Mouse (Mus musculus) liver, embryonic 15.5 days (tissue): ENCODE measurements around the gene Coq5. TPM values are rescaled to one million over a fixed set of nuclear protein-coding genes. Genes with fewer than 3 reads are reported as not detected.

ENCODE experiments used
- ATAC-seq: fragments of 200-750 bp; cut with Nextera tagmentation; 2 replicates; pipeline ENCODE4 v1.8.0; 2017; ENCODE audit warnings: moderate number of reproducible peaks, mild to moderate bottlenecking, moderate library complexity; ENCODE audit not compliant: insufficient read depth
- H3K27ac ChIP-seq: fragments of 300-500 bp; sonication (generic); replicated peaks from 2 replicates; pipeline ENCODE4 v1.5.1; 2015; ENCODE audit warnings: mild to moderate bottlenecking, inconsistent platforms
- H3K27me3 ChIP-seq: fragments of 300-500 bp; sonication (generic); 2 replicates; pipeline ENCODE4 v1.6.1; 2015; ENCODE audit warnings: mild to moderate bottlenecking, inconsistent platforms
- H3K36me3 ChIP-seq: fragments of 300-500 bp; sonication (generic); replicated peaks from 2 replicates; pipeline ENCODE4 v1.6.1; 2015; ENCODE audit warnings: moderate library complexity, mild to moderate bottlenecking, inconsistent platforms
- H3K4me1 ChIP-seq: fragments of 300-500 bp; sonication (generic); replicated peaks from 2 replicates; pipeline ENCODE4 v1.6.1; 2015; ENCODE audit warnings: inconsistent platforms
- H3K4me2 ChIP-seq: fragments of 300-500 bp; sonication (generic); 2 replicates; pipeline ENCODE4 v1.6.1; 2015; ENCODE audit warnings: moderate library complexity, mild to moderate bottlenecking, inconsistent platforms
- H3K4me3 ChIP-seq: fragments of 300-500 bp; sonication (generic); replicated peaks from 2 replicates; pipeline ENCODE4 v1.5.1; 2015; ENCODE audit warnings: mild to moderate bottlenecking, inconsistent platforms
- H3K9ac ChIP-seq: fragments of 300-500 bp; sonication (generic); 2 replicates; pipeline ENCODE4 v1.6.1; 2015; ENCODE audit warnings: moderate library complexity, mild to moderate bottlenecking, inconsistent platforms
- H3K9me3 ChIP-seq: fragments of 300-500 bp; sonication (generic); replicated peaks from 2 replicates; pipeline ENCODE4 v1.6.1; 2016; ENCODE audit warnings: inconsistent platforms
- WGBS: fragments of 180-500 bp; shearing (Covaris S2); methylation state at CpG from one replicate; pipeline ENCODE4 v1.1.7; 2015; ENCODE audit warnings: mixed read lengths; ENCODE audit not compliant: insufficient replicate concordance; 5-methylcytosine and 5-hydroxymethylcytosine counted together
- polyA plus RNA-seq: library from polyadenylated mRNA; unstranded; fragments of >200 nt; fragmentation: Nextera tagmentation; extraction: Ambion mirVana; gene quantifications from 2 replicates; pipeline ENCODE4 v1.2.1, GENCODE M21; 2015

The Coq5 gene
- polyA plus RNA-seq, 1 experiment from 2014 or later: 27.5 TPM

DNA sequence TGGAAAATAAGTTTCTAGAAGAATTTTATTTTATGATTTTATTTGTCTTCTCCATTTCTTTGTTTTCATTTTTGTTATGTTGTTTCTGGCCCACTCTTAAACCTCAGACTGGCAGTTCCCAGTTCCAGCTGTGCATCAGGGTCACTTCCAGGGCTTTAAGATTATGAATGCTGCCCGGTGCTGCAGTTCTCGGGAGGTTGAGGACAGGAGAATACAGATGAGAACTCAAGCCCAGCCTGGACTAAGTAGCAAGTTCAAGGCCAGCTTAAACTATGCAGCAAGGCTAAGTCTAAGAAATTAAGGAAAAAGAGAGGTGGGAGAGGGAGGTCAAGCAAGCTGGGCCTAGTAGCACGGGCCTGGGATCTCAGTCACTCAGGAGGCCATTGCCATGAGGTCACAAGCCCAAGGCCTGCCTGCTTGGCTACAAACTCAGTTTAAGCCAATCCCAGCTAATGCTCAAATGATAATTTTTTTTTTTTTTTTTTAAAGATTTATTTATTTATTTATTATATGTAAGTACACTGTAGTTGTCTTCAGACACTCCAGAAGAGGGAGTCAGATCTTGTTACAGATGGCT is 11.9 kb upstream of the Coq5 start:
- H3K4me2 ChIP-seq: peak overlapping the region; percentile 80
- H3K27me3 ChIP-seq: no peaks in the 10 kb centered on the region
- peak overlapping the region; percentile 99 for H3K4me3 ChIP-seq
- peaks cover 70% of the 10 kb centered on the region for H3K36me3 ChIP-seq
- H3K9me3 ChIP-seq: no peaks in the 10 kb centered on the region
- peak overlapping the region; percentile 68 for H3K9ac ChIP-seq
- peaks cover 82% of the 10 kb centered on the region for H3K4me1 ChIP-seq
- ATAC-seq: peak; percentile 29; the same call in 1 of the 2 replicates
- 26% methylated on average over 3 of the region's 3 CpGs for WGBS
- H3K27ac ChIP-seq: peak overlapping the region; percentile 100

DNA sequence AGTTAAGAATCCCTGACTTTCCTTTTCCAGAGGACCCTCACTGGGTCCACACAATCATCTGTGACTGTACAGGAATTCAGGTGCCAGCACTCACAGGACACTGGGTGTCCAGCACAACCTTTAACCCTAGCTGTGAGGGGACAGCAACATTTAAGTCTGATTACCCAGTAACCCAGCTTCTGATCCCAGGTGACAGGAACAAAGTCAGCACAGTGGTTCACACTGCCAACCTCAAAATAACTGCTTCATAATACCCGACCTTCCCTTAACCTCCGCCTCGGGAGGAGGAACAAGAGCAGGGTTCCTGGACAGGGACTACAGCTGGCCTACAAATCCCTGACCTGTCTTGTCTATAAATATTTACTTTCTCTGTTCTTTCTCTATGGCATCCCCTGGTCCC is 11.2 kb upstream of the Coq5 start:
- H3K4me3 ChIP-seq: peak overlapping the region; percentile 99
- peak overlapping the region; percentile 80 for H3K4me2 ChIP-seq
- peaks cover 63% of the 10 kb centered on the region for H3K36me3 ChIP-seq
- peak overlapping the region; percentile 100 for H3K27ac ChIP-seq
- H3K27me3 ChIP-seq: no peaks in the 10 kb centered on the region
- no peak for ATAC-seq
- peaks cover 79% of the 10 kb centered on the region for H3K4me1 ChIP-seq
- no peaks in the 10 kb centered on the region for H3K9me3 ChIP-seq
- 30% methylated on average over 3 of the region's 3 CpGs for WGBS
- H3K9ac ChIP-seq: peak overlapping the region; percentile 68; the same call in 1 of the 2 replicates

DNA sequence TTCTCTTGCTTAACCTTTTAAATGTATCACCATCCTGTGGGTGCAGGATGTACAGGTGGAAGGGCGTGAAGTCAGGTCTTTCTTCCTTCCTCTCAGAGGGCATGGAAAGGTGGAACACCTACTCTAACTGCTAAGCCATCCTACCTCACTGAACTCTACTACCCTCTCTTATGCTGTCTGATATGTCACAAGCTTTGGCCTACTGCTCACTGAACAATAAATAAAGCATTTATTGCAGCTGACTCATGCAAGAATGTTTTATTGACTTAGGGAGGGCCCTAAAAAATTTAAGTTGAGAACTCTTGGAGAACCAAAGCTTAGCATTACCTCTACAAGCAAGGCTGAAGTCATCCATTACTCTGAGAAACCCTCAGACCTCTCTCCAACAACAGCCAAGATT is 9.5 kb upstream of the Coq5 start:
- Histone ChIP-seq H3K27me3 (no peaks in the 10 kb centered on the region), H3K4me2 (peak overlapping the region; percentile 80), H3K27ac (peak overlapping the region; percentile 100), H3K9me3 (no peaks in the 10 kb centered on the region), H3K36me3 (peaks cover 49% of the 10 kb centered on the region), H3K4me1 (peaks cover 73% of the 10 kb centered on the region), H3K4me3 (peak overlapping the region; percentile 99), H3K9ac (peak overlapping the region; percentile 98)
- 83% methylated on average over 1 of the region's 1 CpGs for WGBS
- no peak for ATAC-seq

- peak overlapping the region; percentile 99 for H3K4me3 ChIP-seq
- 0 out of 2 replicates have a peak, but pooled peaks cover 2% of the 10 kb centered on the region for H3K9me3 ChIP-seq
- no peaks in the 10 kb centered on the region for H3K27me3 ChIP-seq
- peak; percentile 55 for ATAC-seq
- H3K4me2 ChIP-seq: peak overlapping the region; percentile 80
- H3K4me1 ChIP-seq: peaks cover 55% of the 10 kb centered on the region
- H3K27ac ChIP-seq: peak overlapping the region; percentile 100
- under 1% methylated on average over 69 of the region's 77 CpGs for WGBS
- peak overlapping the region; percentile 98 for H3K9ac ChIP-seq
- peaks cover 34% of the 10 kb centered on the region for H3K36me3 ChIP-seq
Observed at GRCm38 (mm10) chr5:115271931-115272811, 7.3 kb upstream of the Coq5 start.

DNA sequence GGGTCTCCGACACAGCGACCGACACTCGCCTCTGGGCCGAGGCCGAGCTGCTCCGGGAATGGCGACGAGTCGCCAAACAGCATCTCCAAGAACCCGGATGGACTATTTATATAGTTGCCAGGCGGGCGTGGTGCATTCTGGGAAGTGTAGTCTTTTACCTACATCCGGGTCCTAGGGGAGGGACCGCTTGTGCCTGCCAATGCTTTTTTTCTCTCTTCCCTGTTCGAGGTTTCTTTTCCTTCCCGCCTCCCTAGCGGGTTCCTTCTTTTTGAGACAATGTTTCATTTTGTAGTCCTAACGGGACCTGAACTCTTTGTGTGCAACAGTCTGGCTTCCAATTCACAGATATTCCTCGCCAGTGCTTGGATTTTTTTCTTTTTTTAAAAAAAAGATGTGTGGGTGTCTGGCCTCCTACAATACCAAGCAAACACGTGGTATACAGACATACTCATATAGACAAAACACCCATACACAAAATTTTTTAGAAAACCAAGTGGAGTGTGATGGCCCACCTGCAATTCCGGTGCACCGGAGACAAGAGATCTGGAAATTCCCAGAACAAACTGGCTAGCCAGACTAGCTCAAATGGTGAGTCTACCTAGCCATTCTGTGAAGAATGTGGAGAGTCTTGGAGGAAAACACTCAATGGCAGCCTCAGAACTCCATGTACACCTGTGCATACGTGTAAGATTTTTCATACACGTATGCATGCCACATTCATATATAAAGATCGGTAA is 6.5 kb upstream of the Coq5 start, which contains the start of gene Rnf10:
TSS of gene Rnf10 (minus strand) at position 87 of the 737 bp plus-strand sequence.
- 0 out of 2 replicates have a peak, but pooled peaks cover 2% of the 10 kb centered on the region for H3K9me3 ChIP-seq
- H3K9ac ChIP-seq: peak within 1 kb of the TSS; percentile 98
- H3K27me3 ChIP-seq: no peaks in the 10 kb centered on the region
- H3K4me1 ChIP-seq: peaks cover 50% of the 10 kb centered on the region
- H3K36me3 ChIP-seq: peaks cover 30% of the 10 kb centered on the region
- peak within 1 kb of the TSS; percentile 100 for H3K27ac ChIP-seq
- peak within 1 kb of the TSS; percentile 99 for H3K4me3 ChIP-seq
- ATAC-seq: peak; percentile 82
- WGBS: 12% methylated on average over 26 of the region's 26 CpGs
- H3K4me2 ChIP-seq: peak within 1 kb of the TSS; percentile 80

DNA sequence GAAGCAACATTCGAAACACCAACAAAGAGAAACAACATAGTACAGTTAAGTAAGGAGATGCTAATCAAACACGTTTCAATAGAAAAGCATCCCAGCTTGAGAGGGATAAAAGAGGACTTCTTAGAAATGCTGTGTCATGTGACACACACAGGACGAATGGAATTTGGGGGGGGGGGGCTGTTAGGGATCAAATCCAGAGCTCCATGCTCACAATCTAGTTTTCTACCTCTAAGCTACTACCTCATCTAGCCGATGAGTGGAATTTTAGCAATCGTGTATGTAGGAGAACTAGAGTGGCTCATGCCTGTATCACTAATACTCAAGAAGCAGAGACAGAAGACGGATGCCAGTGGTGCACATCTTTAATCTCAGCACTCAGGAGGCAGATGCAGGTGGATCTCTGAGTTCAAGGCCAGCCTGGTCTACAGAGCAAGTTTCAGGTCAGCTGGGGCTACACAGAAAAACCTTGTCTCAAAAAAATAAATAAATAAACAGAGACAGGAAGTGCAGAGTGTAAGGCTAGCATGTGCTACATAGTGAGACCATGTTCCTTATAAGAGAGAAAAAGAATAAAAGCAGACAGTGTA is 5.8 kb upstream of the Coq5 start:
- no peak for ATAC-seq
- H3K4me1 ChIP-seq: peaks cover 50% of the 10 kb centered on the region
- WGBS: 64% methylated on average over 6 of the region's 6 CpGs
- peaks cover 23% of the 10 kb centered on the region for H3K36me3 ChIP-seq
- H3K4me2 ChIP-seq: peak overlapping the region; percentile 80
- H3K27ac ChIP-seq: peak overlapping the region; percentile 100
- no peaks in the 10 kb centered on the region for H3K27me3 ChIP-seq
- peak overlapping the region; percentile 99; the same call in 1 of the 2 replicates for H3K4me3 ChIP-seq
- 0 out of 2 replicates have a peak overlapping the region, but pooled peaks have one; percentile 98 for H3K9ac ChIP-seq
- H3K9me3 ChIP-seq: 0 out of 2 replicates have a peak, but pooled peaks cover 2% of the 10 kb centered on the region

GRCm38 (mm10) chr5:115274353-115274752 is 5.1 kb upstream of the Coq5 start:
- Histone ChIP-seq H3K27ac (peak overlapping the region; percentile 51), H3K4me2 (no peak overlapping the region), H3K27me3 (no peaks in the 10 kb centered on the region), H3K4me1 (peaks cover 48% of the 10 kb centered on the region), H3K36me3 (peaks cover 16% of the 10 kb centered on the region), H3K4me3 (no peak overlapping the region), H3K9ac (no peak overlapping the region), H3K9me3 (0 out of 2 replicates have a peak, but pooled peaks cover 2% of the 10 kb centered on the region)
- no peak for ATAC-seq
- WGBS: 49% methylated on average over 1 of the region's 1 CpGs

GRCm38 (mm10) chr5:115274771-115275170 is 4.7 kb upstream of the Coq5 start:
- Histone ChIP-seq H3K9me3 (0 out of 2 replicates have a peak, but pooled peaks cover 2% of the 10 kb centered on the region), H3K4me3 (no peak overlapping the region), H3K4me2 (no peak overlapping the region), H3K36me3 (peaks cover 12% of the 10 kb centered on the region), H3K27ac (peak overlapping the region; percentile 51), H3K9ac (no peak overlapping the region), H3K4me1 (peaks cover 45% of the 10 kb centered on the region), H3K27me3 (no peaks in the 10 kb centered on the region)
- WGBS: 76% methylated on average over 1 of the region's 1 CpGs
- no peak for ATAC-seq

GRCm38 (mm10) chr5:115275998-115276397 is 3.5 kb upstream of the Coq5 start:
- no peaks in the 10 kb centered on the region for H3K27me3 ChIP-seq
- H3K4me1 ChIP-seq: peaks cover 43% of the 10 kb centered on the region
- no peak overlapping the region for H3K27ac ChIP-seq
- H3K9me3 ChIP-seq: 0 out of 2 replicates have a peak, but pooled peaks cover 2% of the 10 kb centered on the region
- no peak overlapping the region for H3K9ac ChIP-seq
- no peak overlapping the region for H3K4me2 ChIP-seq
- H3K4me3 ChIP-seq: no peak overlapping the region
- 55% methylated on average over 14 of the region's 14 CpGs for WGBS
- H3K36me3 ChIP-seq: no peaks in the 10 kb centered on the region; the same call in 1 of the 2 replicates
- ATAC-seq: no peak

- H3K9me3 ChIP-seq: 0 out of 2 replicates have a peak, but pooled peaks cover 2% of the 10 kb centered on the region
- no peak overlapping the region for H3K4me3 ChIP-seq
- H3K27me3 ChIP-seq: no peaks in the 10 kb centered on the region
- WGBS: 86% methylated on average over 1 of the region's 1 CpGs
- no peak overlapping the region for H3K27ac ChIP-seq
- H3K9ac ChIP-seq: no peak overlapping the region
- ATAC-seq: no peak
- H3K4me1 ChIP-seq: peaks cover 50% of the 10 kb centered on the region
- no peaks in the 10 kb centered on the region for H3K36me3 ChIP-seq
- no peak overlapping the region for H3K4me2 ChIP-seq
Observed at GRCm38 (mm10) chr5:115278053-115278452, 1.4 kb upstream of the Coq5 start.
